Mouse (Mus musculus): ENCODE measurements around the gene Klhl22.
A peak's percentile ranks its signal among the peaks of the same experiment; 100 is the strongest.
"Not testable (repeated sequence)": the region's sequence is repeated elsewhere in the genome, so short reads cannot be mapped to it uniquely, and the experiment has no call there.

The Klhl22 gene

GRCm38 (mm10) chr16:17759344-17759773 is at the start of gene Klhl22:
TSS of gene Klhl22 (plus strand) at chr16:17759618.
- peak; percentile 77 for DNase-seq (ENCODE audit: low spot score)

- no peak for DNase-seq (ENCODE audit: low spot score)
Observed at GRCm38 (mm10) chr16:17717791-17718190, 41.6 kb upstream of the Klhl22 start.

GRCm38 (mm10) chr16:17721114-17721808 is 38.2 kb upstream of the Klhl22 start:
- no peak for DNase-seq (ENCODE audit: low spot score)

- no peak for DNase-seq (ENCODE audit: low spot score)
Observed at GRCm38 (mm10) chr16:17721822-17722460, 37.5 kb upstream of the Klhl22 start.

- peak; percentile 60 for DNase-seq (ENCODE audit: low spot score)
Observed at GRCm38 (mm10) chr16:17722461-17723324, 36.7 kb upstream of the Klhl22 start.

GRCm38 (mm10) chr16:17723325-17723626 is 36.1 kb upstream of the Klhl22 start:
- DNase-seq (ENCODE audit: low spot score), result no peak

GRCm38 (mm10) chr16:17724448-17724847 is 35.0 kb upstream of the Klhl22 start:
- no peak for DNase-seq (ENCODE audit: low spot score)

GRCm38 (mm10) chr16:17727179-17727861 is 32.1 kb upstream of the Klhl22 start:
- DNase-seq (ENCODE audit: low spot score), result no peak

- DNase-seq (ENCODE audit: low spot score), result no peak
Observed at GRCm38 (mm10) chr16:17729974-17730373, 29.4 kb upstream of the Klhl22 start.

- no peak for DNase-seq (ENCODE audit: low spot score)
Observed at GRCm38 (mm10) chr16:17732021-17732420, 27.4 kb upstream of the Klhl22 start.

GRCm38 (mm10) chr16:17732431-17732830 is 27.0 kb upstream of the Klhl22 start:
- no peak for DNase-seq (ENCODE audit: low spot score)

- DNase-seq (ENCODE audit: low spot score), result no peak
Observed at GRCm38 (mm10) chr16:17732841-17733340, 26.5 kb upstream of the Klhl22 start, which contains the start of gene Med15. TSS of gene Med15 (minus strand) at chr16:17732891.

GRCm38 (mm10) chr16:17733646-17734045 is 25.8 kb upstream of the Klhl22 start:
- no peak for DNase-seq (ENCODE audit: low spot score)

- not testable (repeated sequence) for DNase-seq (ENCODE audit: low spot score)
Observed at GRCm38 (mm10) chr16:17734872-17735271, 24.5 kb upstream of the Klhl22 start.

- no peak for DNase-seq (ENCODE audit: low spot score)
Observed at GRCm38 (mm10) chr16:17736156-17736555, 23.3 kb upstream of the Klhl22 start.

GRCm38 (mm10) chr16:17740080-17740479 is 19.3 kb upstream of the Klhl22 start:
- no peak for DNase-seq (ENCODE audit: low spot score)

- no peak for DNase-seq (ENCODE audit: low spot score)
Observed at GRCm38 (mm10) chr16:17742810-17743209, 16.6 kb upstream of the Klhl22 start.

- DNase-seq (ENCODE audit: low spot score), result no peak
Observed at GRCm38 (mm10) chr16:17743279-17743678, 16.1 kb upstream of the Klhl22 start.

- DNase-seq (ENCODE audit: low spot score), result no peak
Observed at GRCm38 (mm10) chr16:17744536-17744935, 14.9 kb upstream of the Klhl22 start.

GRCm38 (mm10) chr16:17745067-17745466 is 14.4 kb upstream of the Klhl22 start:
- no peak for DNase-seq (ENCODE audit: low spot score)

GRCm38 (mm10) chr16:17753001-17753400 is 6.4 kb upstream of the Klhl22 start:
- no peak for DNase-seq (ENCODE audit: low spot score)

GRCm38 (mm10) chr16:17753686-17754085 is 5.7 kb upstream of the Klhl22 start:
- DNase-seq (ENCODE audit: low spot score), result no peak

Measured in urinary bladder, postnatal 10 days (tissue).